ENCODE assay signal across 24 mouse cellular contexts in genomic region chr7:48910282-48910681, GRCm38 (mm10). TPM values are rescaled to one million over a fixed set of nuclear protein-coding genes. Genes with fewer than 3 reads are reported as not detected.
DNase-seq lines count a peak whose midpoint lies in the region; ATAC-seq and TF ChIP-seq lines count a peak whose summit lies in the region.
"Had no signal": no experiment of that assay in that cellular context is flagged by ENCODE, and none has a peak within 500 bp of the region (broad histone marks: within the 10 kb centered on the region; RNA-seq: fewer than 3 reads in every experiment).

No protein-coding gene starts in this region.

- H3K4me3 ChIP-seq in embryonic facial prominence, embryonic 15.5 days (replicated peaks), result no peak overlapping the region
- no peak overlapping the region for H3K4me3 ChIP-seq in embryonic facial prominence, embryonic 10.5 days
- H3K4me3 ChIP-seq in hindbrain, postnatal 0 days (ENCODE audit: low read length), result no peak overlapping the region
- H3K4me3 ChIP-seq in hindbrain, embryonic 10.5 days, result no peak overlapping the region
- H3K4me3 ChIP-seq in cerebellum, adult 2 months (replicated peaks; ENCODE audit: insufficient read depth, low read depth, low read length), result no peak overlapping the region
- H3K4me3 ChIP-seq: heart, embryonic 13.5 days; left cerebral cortex, adult 2 months; limb, embryonic 12.5 days; liver, embryonic 13.5 days; midbrain, embryonic 15.5 days had no signal

- 47% methylated on average over 6 of the region's 6 CpGs for WGBS in embryonic facial prominence, embryonic 15.5 days
- 75% methylated on average over 6 of the region's 6 CpGs for WGBS in embryonic facial prominence, embryonic 10.5 days
- 31% methylated on average over 6 of the region's 6 CpGs for WGBS in hindbrain, postnatal 0 days
- 76% methylated on average over 6 of the region's 6 CpGs for WGBS in hindbrain, embryonic 10.5 days
- WGBS in cerebellum, adult 2 months, result 58% methylated on average over 6 of the region's 6 CpGs

- no peak for TF ChIP-seq POLR2A in cerebellum, adult 2 months (IDR thresholded peaks at IDR 0.05; ENCODE audit: borderline replicate concordance, insufficient read depth, low read length)

- H3K9ac ChIP-seq in embryonic facial prominence, embryonic 15.5 days, result no peak overlapping the region
- H3K9ac ChIP-seq in hindbrain, postnatal 0 days (replicated peaks; ENCODE audit: low read length), result no peak overlapping the region
- H3K9ac ChIP-seq: heart, embryonic 13.5 days; limb, embryonic 12.5 days; liver, embryonic 13.5 days; lung, embryonic 14.5 days; midbrain, embryonic 15.5 days had no signal

- H3K27me3 ChIP-seq in embryonic facial prominence, embryonic 15.5 days, result no peaks in the 10 kb centered on the region
- peaks cover 5% of the 10 kb centered on the region; the same call in 1 of the 2 replicates for H3K27me3 ChIP-seq in embryonic facial prominence, embryonic 10.5 days (replicated peaks; ENCODE audit: low read depth, poor library complexity, severe bottlenecking)
- H3K27me3 ChIP-seq in hindbrain, postnatal 0 days (ENCODE audit: insufficient read depth, low read length), result no peaks in the 10 kb centered on the region
- H3K27me3 ChIP-seq in hindbrain, embryonic 10.5 days (ENCODE audit: insufficient read depth, poor library complexity, severe bottlenecking), result peaks cover 25% of the 10 kb centered on the region
- no peaks in the 10 kb centered on the region for H3K27me3 ChIP-seq in cerebellum, adult 2 months (ENCODE audit: control insufficient read depth, insufficient read depth, low read length)
- H3K27me3 ChIP-seq: heart, embryonic 13.5 days; limb, embryonic 12.5 days; liver, embryonic 13.5 days; midbrain, embryonic 15.5 days; Patski had no signal

- DNase-seq in embryonic facial prominence, embryonic 10.5 days (ENCODE audit: low spot score), result no peak
- peak; percentile 49 for DNase-seq in hindbrain, postnatal 0 days (ENCODE audit: low spot score)
- no peak for DNase-seq in hindbrain, embryonic 10.5 days (ENCODE audit: low spot score)
- DNase-seq in Muller cell, postnatal 12 days (ENCODE audit: inconsistent ontology term), result peak; percentile 47
- peak; percentile 18 to 27 for DNase-seq in layer of hippocampus, postnatal 10 days (ENCODE audit: low spot score in 2 of 2)
- no peak for DNase-seq in cerebellum, postnatal 14 days
- no peak for DNase-seq in cerebellum, adult 2 months
- DNase-seq: adrenal gland, adult 8-10 months; cerebellum, adult 11 months; cerebellum, postnatal 25 days; gastrocnemius, postnatal 10 days; heart, adult 18-20 months; kidney, adult 8-10 months; kidney, postnatal 14 days; liver, embryonic 13.5 days; lung, embryonic 14.5 days; lung, postnatal 36 days; right cerebral cortex, postnatal 4 days had no signal

- H3K36me3 ChIP-seq in embryonic facial prominence, embryonic 15.5 days, result no peaks in the 10 kb centered on the region
- H3K36me3 ChIP-seq in embryonic facial prominence, embryonic 10.5 days (replicated peaks), result no peaks in the 10 kb centered on the region
- H3K36me3 ChIP-seq in hindbrain, postnatal 0 days (ENCODE audit: insufficient read depth, low read length), result no peaks in the 10 kb centered on the region
- H3K36me3 ChIP-seq in hindbrain, embryonic 10.5 days, result no peaks in the 10 kb centered on the region
- H3K36me3 ChIP-seq: heart, embryonic 13.5 days; limb, embryonic 12.5 days; liver, embryonic 13.5 days; midbrain, embryonic 15.5 days had no signal

- no peak for ATAC-seq in embryonic facial prominence, embryonic 15.5 days (ENCODE audit: insufficient number of reproducible peaks, low FRiP score, low TSS enrichment, low read depth)
- no peak for ATAC-seq in hindbrain, postnatal 0 days
- ATAC-seq: midbrain, embryonic 15.5 days; Patski had no signal

- no peak overlapping the region for H3K4me2 ChIP-seq in embryonic facial prominence, embryonic 15.5 days (replicated peaks)
- H3K4me2 ChIP-seq in hindbrain, postnatal 0 days (ENCODE audit: low read depth, low read length), result no peak overlapping the region
- H3K4me2 ChIP-seq: heart, embryonic 13.5 days; limb, embryonic 12.5 days; liver, embryonic 13.5 days; lung, embryonic 14.5 days; midbrain, embryonic 15.5 days had no signal

- H3K27ac ChIP-seq in embryonic facial prominence, embryonic 15.5 days (replicated peaks), result peak overlapping the region; percentile 45
- no peak overlapping the region for H3K27ac ChIP-seq in embryonic facial prominence, embryonic 10.5 days (replicated peaks)
- H3K27ac ChIP-seq in hindbrain, postnatal 0 days, result peak overlapping the region; percentile 5; the same call in 1 of the 2 replicates
- H3K27ac ChIP-seq in hindbrain, embryonic 10.5 days, result no peak overlapping the region
- no peak overlapping the region for H3K27ac ChIP-seq in cerebellum, adult 2 months (ENCODE audit: insufficient read depth, low read length)
- H3K27ac ChIP-seq: heart, embryonic 13.5 days; left cerebral cortex, adult 2 months; limb, embryonic 12.5 days; liver, embryonic 13.5 days; midbrain, embryonic 15.5 days had no signal

- TF ChIP-seq CTCF in hindbrain, postnatal 0 days (IDR thresholded peaks at IDR 0.05; ENCODE audit: low read depth), result no peak
- no peak for TF ChIP-seq CTCF in cerebellum, adult 2 months (IDR thresholded peaks at IDR 0.05; ENCODE audit: borderline replicate concordance, insufficient read depth, low read depth, low read length)

- H3K9me3 ChIP-seq in embryonic facial prominence, embryonic 15.5 days (replicated peaks), result no peaks in the 10 kb centered on the region
- no peaks in the 10 kb centered on the region for H3K9me3 ChIP-seq in embryonic facial prominence, embryonic 10.5 days
- no peaks in the 10 kb centered on the region for H3K9me3 ChIP-seq in hindbrain, postnatal 0 days (ENCODE audit: low read length)
- H3K9me3 ChIP-seq in hindbrain, embryonic 10.5 days, result no peaks in the 10 kb centered on the region
- H3K9me3 ChIP-seq: heart, embryonic 13.5 days; limb, embryonic 12.5 days; liver, embryonic 13.5 days; midbrain, embryonic 15.5 days had no signal

- peaks cover 22% of the 10 kb centered on the region for H3K4me1 ChIP-seq in embryonic facial prominence, embryonic 15.5 days
- peaks cover 23% of the 10 kb centered on the region for H3K4me1 ChIP-seq in embryonic facial prominence, embryonic 10.5 days
- peaks cover 7% of the 10 kb centered on the region for H3K4me1 ChIP-seq in hindbrain, postnatal 0 days (ENCODE audit: insufficient read depth, low read length)
- H3K4me1 ChIP-seq in hindbrain, embryonic 10.5 days (replicated peaks), result peaks cover 25% of the 10 kb centered on the region
- no peaks in the 10 kb centered on the region for H3K4me1 ChIP-seq in cerebellum, adult 2 months (ENCODE audit: control insufficient read depth, insufficient read depth, low read length)
- H3K4me1 ChIP-seq: limb, embryonic 12.5 days had no signal

RNA-seq across cellular contexts. Expression of gene Nav2, which starts 1.8 kb away (rescaled TPM):
- polyA plus RNA-seq in embryonic facial prominence, embryonic 15.5 days (2015; fragmentation: Nextera tagmentation; extraction: Ambion mirVana), result 22.1 and 23.4 TPM in 2 replicates
- polyA plus RNA-seq in embryonic facial prominence, embryonic 10.5 days (2016; fragmentation: Nextera tagmentation; extraction: Ambion mirVana), result 11.5 and 13.2 TPM in 2 replicates
- total RNA-seq in hindbrain, postnatal 0 days (2014; rRNA removed), result 61.9 and 64.7 TPM in 2 replicates
- polyA plus RNA-seq in hindbrain, postnatal 0 days (2015; fragmentation: Nextera tagmentation; extraction: Ambion mirVana), result 20.1 and 22.1 TPM in 2 replicates
- 19.1 and 25.6 TPM in 2 replicates for polyA plus RNA-seq in hindbrain, embryonic 10.5 days (2016; fragmentation: Nextera tagmentation; extraction: Ambion mirVana)
- total RNA-seq in layer of hippocampus, postnatal 10 days (2021), result 100 to 1,000 TPM; 103 to 126 TPM
- polyA plus RNA-seq in cerebellum, adult 2 months (2012; rRNA removed), result 32.5 and 35.8 TPM in 2 replicates

RNA-seq across cellular contexts. Expression of gene E2f8, which starts 28.9 kb away (rescaled TPM):
- 18.8 and 20.5 TPM in 2 replicates for polyA plus RNA-seq in embryonic facial prominence, embryonic 15.5 days (2015; fragmentation: Nextera tagmentation; extraction: Ambion mirVana)
- 15.7 and 16.8 TPM in 2 replicates for polyA plus RNA-seq in embryonic facial prominence, embryonic 10.5 days (2016; fragmentation: Nextera tagmentation; extraction: Ambion mirVana)
- total RNA-seq in hindbrain, postnatal 0 days (2014; rRNA removed), result 2.6 and 4.8 TPM in 2 replicates
- polyA plus RNA-seq in hindbrain, postnatal 0 days (2015; fragmentation: Nextera tagmentation; extraction: Ambion mirVana), result 1.8 and 2.0 TPM in 2 replicates
- polyA plus RNA-seq in hindbrain, embryonic 10.5 days (2016; fragmentation: Nextera tagmentation; extraction: Ambion mirVana), result 15.7 and 17.4 TPM in 2 replicates
- total RNA-seq in layer of hippocampus, postnatal 10 days (2021), result 1 to 10 TPM; 1.3 to 2.4 TPM
- polyA plus RNA-seq in cerebellum, adult 2 months (2012; rRNA removed), result 0.10 and 0.14 TPM in 2 replicates

Comparison
In these comparisons a context has a peak if more than half of its experiments do, and no peak if none do; other contexts are left out.
1. H3K27ac ChIP-seq: peak in embryonic facial prominence, embryonic 15.5 days (single experiment) and hindbrain, postnatal 0 days (single experiment); none in embryonic facial prominence, embryonic 10.5 days (single experiment), hindbrain, embryonic 10.5 days (single experiment) and cerebellum, adult 2 months (single experiment).
2. DNase-seq: peak in hindbrain, postnatal 0 days (single experiment), Muller cell, postnatal 12 days (single experiment) and layer of hippocampus, postnatal 10 days (2 of 2); none in embryonic facial prominence, embryonic 10.5 days (single experiment), hindbrain, embryonic 10.5 days (single experiment), cerebellum, postnatal 14 days (0 of 2) and cerebellum, adult 2 months (0 of 2).